Mouse (Mus musculus): ENCODE measurements around the gene Gm11032. TPM values are rescaled to one million over a fixed set of nuclear protein-coding genes. Genes with fewer than 3 reads are reported as not detected.

Gene Gm11032
- polyA plus RNA-seq, 1 experiment from 2014 or later = not detected

DNA sequence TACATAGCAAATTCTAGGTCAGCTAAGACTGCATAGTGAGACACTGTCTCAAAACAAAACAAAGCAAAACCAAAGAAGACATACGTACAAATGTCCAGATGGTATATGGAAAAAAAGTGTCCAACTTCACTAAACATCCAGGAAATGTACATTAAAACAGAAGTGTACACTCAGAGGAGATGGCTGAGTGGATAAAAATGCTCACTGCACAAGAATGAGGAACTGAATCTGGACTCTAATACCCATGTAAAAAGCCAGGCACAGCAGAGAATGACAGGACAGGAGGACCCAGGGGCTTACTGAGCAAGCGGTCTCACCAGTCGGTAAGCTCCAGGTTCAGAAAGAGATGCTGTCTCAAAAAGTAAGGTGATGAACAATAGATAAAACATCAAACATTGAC is 20.0 kb upstream of the Gm11032 start:
- Histone ChIP-seq H3K9ac (no peak overlapping the region), H3K27me3 (replicated peaks) (no peaks in the 10 kb centered on the region), H3K4me3 (no peak overlapping the region), H3K27ac (ENCODE audit: poor library complexity, severe bottlenecking) (no peak overlapping the region), H3K9me3 (replicated peaks) (no peaks in the 10 kb centered on the region), H3K4me1 (replicated peaks) (peaks cover 24% of the 10 kb centered on the region), H3K4me2 (no peak overlapping the region), H3K36me3 (no peaks in the 10 kb centered on the region)
- WGBS = 88% methylated on average over 3 of the region's 3 CpGs
- no peak for ATAC-seq (ENCODE audit: insufficient number of reproducible peaks, low FRiP score)

DNA sequence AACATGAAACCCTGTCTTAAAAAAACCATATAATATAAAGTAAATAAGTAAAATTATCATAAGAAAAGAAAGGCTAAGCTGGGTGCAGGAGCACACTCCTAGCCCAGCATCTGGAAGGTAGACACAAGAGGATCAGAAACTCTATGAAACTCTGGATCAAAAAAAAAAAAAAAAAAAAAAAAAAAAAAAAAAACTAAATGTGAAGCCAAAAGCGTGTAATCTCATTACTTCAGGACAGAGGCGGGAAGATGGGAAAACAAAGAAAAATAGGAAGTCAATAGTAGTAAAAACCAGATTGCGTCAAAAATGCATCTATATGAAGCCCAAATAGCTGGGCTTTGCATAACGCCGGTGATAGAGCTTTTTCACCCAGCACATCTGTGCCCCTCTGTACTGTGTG is 18.0 kb upstream of the Gm11032 start:
- H3K4me1 ChIP-seq (replicated peaks) = peaks cover 40% of the 10 kb centered on the region

DNA sequence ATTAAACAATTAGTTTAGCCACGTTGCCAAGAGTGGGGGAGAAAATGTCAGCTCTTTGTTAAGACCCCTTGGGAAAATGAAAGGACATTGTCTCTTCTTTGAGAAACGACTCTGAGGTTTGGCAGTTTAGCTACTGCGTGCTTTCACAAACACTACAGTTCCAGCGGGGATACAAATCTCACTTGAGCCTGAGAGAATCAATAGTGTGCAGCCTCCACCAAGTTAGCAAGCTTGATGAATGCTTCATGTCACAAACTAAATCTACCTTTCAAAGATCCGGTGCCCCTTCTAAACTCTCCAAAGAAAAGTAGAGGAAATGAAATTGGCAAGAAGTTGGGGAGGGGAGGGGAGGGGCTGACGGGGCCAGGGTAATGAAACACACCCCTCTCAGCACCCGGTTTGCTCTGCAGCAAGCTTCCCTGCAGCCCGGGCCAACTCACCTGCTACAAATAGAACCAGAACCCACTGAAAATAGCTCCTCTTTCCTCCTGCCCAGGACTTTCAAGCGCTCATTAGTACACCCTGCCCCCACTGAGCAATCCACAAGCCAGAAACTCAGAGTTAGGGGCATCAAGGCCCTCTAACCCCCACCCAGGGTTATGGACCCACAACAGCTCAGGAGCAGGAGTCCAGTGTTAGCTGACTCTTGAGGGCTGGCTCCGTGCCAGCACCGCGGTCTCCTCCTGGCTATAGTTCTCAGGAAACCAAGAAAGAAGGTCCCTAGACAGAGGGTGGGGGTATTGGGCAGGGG is 17.0 kb upstream of the Gm11032 start:
- WGBS = 37% methylated on average over 12 of the region's 12 CpGs
- peaks cover 43% of the 10 kb centered on the region for H3K4me1 ChIP-seq (replicated peaks)
- H3K27ac ChIP-seq (ENCODE audit: poor library complexity, severe bottlenecking) = peak overlapping the region; percentile 28
- no peak overlapping the region for H3K4me3 ChIP-seq
- peak overlapping the region; percentile 38 for H3K4me2 ChIP-seq
- ATAC-seq (ENCODE audit: insufficient number of reproducible peaks, low FRiP score) = peak; percentile 33; the same call in 1 of the 2 replicates
- H3K36me3 ChIP-seq = no peaks in the 10 kb centered on the region
- no peaks in the 10 kb centered on the region for H3K9me3 ChIP-seq (replicated peaks)
- peak overlapping the region; percentile 43; the same call in 1 of the 2 replicates for H3K9ac ChIP-seq
- H3K27me3 ChIP-seq (replicated peaks) = no peaks in the 10 kb centered on the region

More for the DNA sequence above, 18.0 kb upstream of the Gm11032 start:
- H3K36me3 ChIP-seq = no peaks in the 10 kb centered on the region
- H3K27ac ChIP-seq (ENCODE audit: poor library complexity, severe bottlenecking) = no peak overlapping the region
- H3K4me3 ChIP-seq = no peak overlapping the region
- no peaks in the 10 kb centered on the region for H3K9me3 ChIP-seq (replicated peaks)
- ATAC-seq (ENCODE audit: insufficient number of reproducible peaks, low FRiP score) = no peak
- no peak overlapping the region for H3K9ac ChIP-seq
- H3K4me2 ChIP-seq = no peak overlapping the region
- no peaks in the 10 kb centered on the region for H3K27me3 ChIP-seq (replicated peaks)
- WGBS = 87% methylated on average over 5 of the region's 5 CpGs

DNA sequence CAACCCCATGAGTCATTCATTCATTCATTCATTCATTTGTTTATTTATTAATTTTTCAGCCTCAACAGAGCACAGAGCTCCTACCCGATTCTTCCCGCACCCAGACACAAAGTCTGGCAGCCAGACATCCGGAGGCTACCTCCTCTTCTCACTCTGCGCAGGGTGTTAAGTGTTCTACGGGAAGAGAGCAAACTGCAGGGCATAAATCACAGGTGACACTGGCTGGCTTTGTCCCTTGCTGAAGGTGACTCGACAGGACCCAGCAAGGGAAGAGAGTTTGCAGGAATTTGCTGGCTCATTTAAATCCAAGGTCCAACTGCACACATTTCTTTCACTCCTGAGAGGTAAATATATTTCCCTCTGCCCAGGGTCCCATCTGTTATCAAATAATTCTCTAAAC is 15.4 kb upstream of the Gm11032 start:
- no peak overlapping the region for H3K9ac ChIP-seq
- H3K36me3 ChIP-seq = no peaks in the 10 kb centered on the region
- peaks cover 43% of the 10 kb centered on the region for H3K4me1 ChIP-seq (replicated peaks)
- peak overlapping the region; percentile 35 for H3K27ac ChIP-seq (ENCODE audit: poor library complexity, severe bottlenecking)
- WGBS = 30% methylated on average over 6 of the region's 6 CpGs
- no peaks in the 10 kb centered on the region for H3K9me3 ChIP-seq (replicated peaks)
- ATAC-seq (ENCODE audit: insufficient number of reproducible peaks, low FRiP score) = no peak
- H3K4me2 ChIP-seq = no peak overlapping the region
- no peaks in the 10 kb centered on the region for H3K27me3 ChIP-seq (replicated peaks)
- H3K4me3 ChIP-seq = no peak overlapping the region

DNA sequence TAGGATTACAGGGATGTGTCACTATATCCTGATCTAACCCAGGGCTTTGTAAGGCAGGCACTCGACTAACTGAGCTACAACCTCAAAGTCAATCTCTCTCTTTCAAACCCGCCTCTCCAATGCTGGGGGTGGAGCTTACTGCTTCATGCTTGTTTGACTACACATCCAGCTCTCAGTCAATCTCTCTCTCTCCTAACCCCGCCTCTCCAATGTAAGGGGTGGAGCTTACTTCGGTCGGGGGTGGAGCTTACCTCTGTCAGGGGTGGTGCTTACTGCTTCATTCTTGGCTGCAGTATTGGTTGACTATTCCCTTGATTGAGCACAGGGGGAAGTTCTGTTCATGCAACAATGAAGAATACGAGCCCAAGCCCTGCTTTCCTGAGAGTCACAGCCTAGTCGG is 14.5 kb upstream of the Gm11032 start:
- Histone ChIP-seq H3K4me3 (no peak overlapping the region), H3K9ac (no peak overlapping the region), H3K9me3 (replicated peaks) (no peaks in the 10 kb centered on the region), H3K4me2 (no peak overlapping the region), H3K4me1 (replicated peaks) (peaks cover 43% of the 10 kb centered on the region), H3K27me3 (replicated peaks) (no peaks in the 10 kb centered on the region), H3K36me3 (no peaks in the 10 kb centered on the region), H3K27ac (ENCODE audit: poor library complexity, severe bottlenecking) (no peak overlapping the region)
- ATAC-seq (ENCODE audit: insufficient number of reproducible peaks, low FRiP score) = no peak
- WGBS = 51% methylated on average over 7 of the region's 7 CpGs

DNA sequence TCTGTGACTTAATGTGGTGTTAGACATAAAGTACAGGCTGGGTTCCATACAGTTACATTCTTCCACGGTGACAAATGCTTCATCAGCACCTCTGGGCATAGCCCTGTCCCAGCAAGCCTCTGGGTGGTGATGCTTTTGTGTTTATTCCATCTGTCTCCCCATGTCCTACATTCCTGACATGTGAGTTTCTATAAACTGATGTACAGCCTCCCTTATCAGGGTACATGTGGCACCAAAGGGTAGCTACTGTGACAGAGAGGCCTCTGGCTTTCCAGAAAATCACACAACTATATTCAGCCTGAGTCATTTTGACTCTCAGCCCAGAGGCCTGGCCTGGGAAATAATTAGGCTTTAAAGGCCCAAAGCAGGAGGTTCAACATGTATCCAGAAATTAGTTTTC is 13.3 kb upstream of the Gm11032 start:
- Histone ChIP-seq H3K9me3 (replicated peaks) (no peaks in the 10 kb centered on the region), H3K4me1 (replicated peaks) (peaks cover 47% of the 10 kb centered on the region), H3K9ac (no peak overlapping the region), H3K36me3 (no peaks in the 10 kb centered on the region), H3K4me3 (no peak overlapping the region), H3K4me2 (no peak overlapping the region), H3K27ac (ENCODE audit: poor library complexity, severe bottlenecking) (peak overlapping the region; percentile 49), H3K27me3 (replicated peaks) (no peaks in the 10 kb centered on the region)
- no peak for ATAC-seq (ENCODE audit: insufficient number of reproducible peaks, low FRiP score)
- 63% methylated on average over 1 of the region's 1 CpGs for WGBS

DNA sequence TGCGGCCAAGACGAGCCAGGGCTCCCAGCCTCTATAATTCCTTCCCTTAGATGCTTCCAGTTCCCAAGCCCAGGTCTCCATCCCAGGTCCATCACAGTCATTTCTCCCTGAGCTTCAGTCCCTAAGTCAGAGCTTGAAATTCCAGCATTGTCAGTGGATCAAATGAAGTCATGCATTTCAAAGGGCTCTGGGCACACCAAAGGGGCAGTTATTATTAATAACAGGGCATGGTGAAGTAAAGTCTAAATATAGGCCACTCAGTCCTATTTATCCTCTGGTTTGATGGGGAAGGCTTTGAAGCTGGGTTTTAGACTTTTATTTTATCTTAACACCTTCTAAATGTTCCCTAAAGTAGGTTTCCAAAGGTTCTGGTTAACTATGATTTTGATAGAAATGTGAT is 8.0 kb upstream of the Gm11032 start:
- 72% methylated on average over 2 of the region's 2 CpGs for WGBS
- no peaks in the 10 kb centered on the region for H3K9me3 ChIP-seq (replicated peaks)
- no peak overlapping the region for H3K4me3 ChIP-seq
- H3K4me1 ChIP-seq (replicated peaks) = peaks cover 19% of the 10 kb centered on the region
- no peak overlapping the region for H3K4me2 ChIP-seq
- H3K9ac ChIP-seq = no peak overlapping the region
- no peaks in the 10 kb centered on the region for H3K27me3 ChIP-seq (replicated peaks)
- no peaks in the 10 kb centered on the region for H3K36me3 ChIP-seq
- peak overlapping the region; percentile 65 for H3K27ac ChIP-seq (ENCODE audit: poor library complexity, severe bottlenecking)
- ATAC-seq (ENCODE audit: insufficient number of reproducible peaks, low FRiP score) = no peak

DNA sequence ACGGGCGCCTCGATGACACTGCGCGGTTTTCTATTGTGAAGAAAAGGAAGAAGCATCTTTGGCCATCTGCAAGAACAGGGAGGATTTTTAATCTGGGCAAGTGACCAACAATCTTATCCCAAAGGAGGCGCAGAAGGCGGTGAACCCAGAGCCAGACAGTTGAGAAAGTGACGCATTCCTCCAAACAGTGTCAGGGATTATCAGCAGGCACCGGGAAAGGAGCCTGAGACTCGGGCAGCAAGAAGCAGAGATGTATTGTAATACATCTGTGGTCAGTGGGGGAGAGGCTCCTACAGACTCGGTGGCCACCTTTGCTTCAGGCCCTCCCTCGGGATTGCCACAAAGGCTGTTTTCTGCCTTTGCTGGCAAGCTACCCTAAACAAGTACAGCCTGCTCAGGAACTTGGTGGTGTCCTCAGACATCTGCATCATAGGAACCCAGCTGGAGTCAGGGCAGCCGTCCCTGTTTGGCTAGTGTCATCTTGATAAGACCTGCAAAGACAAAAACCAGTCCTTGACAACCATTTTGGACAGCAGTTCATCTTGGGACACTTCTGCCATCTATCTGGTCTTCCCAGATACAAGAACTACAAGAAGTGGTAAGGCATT is 738 bp downstream of the Gm11032 start:
- Histone ChIP-seq H3K27ac (ENCODE audit: poor library complexity, severe bottlenecking) (no peak overlapping the region), H3K4me1 (replicated peaks) (peaks cover 13% of the 10 kb centered on the region), H3K4me2 (peak overlapping the region; percentile 52), H3K9ac (no peak overlapping the region; the same call in 1 of the 2 replicates), H3K4me3 (no peak overlapping the region), H3K36me3 (no peaks in the 10 kb centered on the region), H3K27me3 (replicated peaks) (no peaks in the 10 kb centered on the region), H3K9me3 (replicated peaks) (no peaks in the 10 kb centered on the region)
- no peak for ATAC-seq (ENCODE audit: insufficient number of reproducible peaks, low FRiP score)
- 33% methylated on average over 13 of the region's 13 CpGs for WGBS

DNA sequence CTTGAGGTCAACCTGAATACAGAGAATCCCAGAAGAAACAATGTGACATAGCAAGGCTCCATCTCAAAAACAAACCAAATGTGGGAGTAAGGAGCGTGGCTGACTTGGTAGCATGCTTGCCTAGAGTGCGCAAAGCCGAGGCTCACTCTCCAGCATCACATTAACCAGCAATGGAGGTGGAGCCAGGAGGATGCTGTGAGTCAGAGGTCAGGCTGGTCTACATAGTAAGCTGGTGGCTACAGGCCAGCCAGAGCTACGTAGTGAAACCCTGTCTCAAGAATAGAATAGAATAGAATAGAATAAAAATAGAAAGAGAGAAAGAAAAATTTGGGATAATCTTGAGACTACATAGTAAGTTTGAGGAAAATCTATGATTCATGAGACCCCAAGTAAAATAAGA is 2.0 kb downstream of the Gm11032 start:
- no peak for ATAC-seq (ENCODE audit: insufficient number of reproducible peaks, low FRiP score)
- Histone ChIP-seq H3K9ac (no peak overlapping the region), H3K27me3 (replicated peaks) (no peaks in the 10 kb centered on the region)

DNA sequence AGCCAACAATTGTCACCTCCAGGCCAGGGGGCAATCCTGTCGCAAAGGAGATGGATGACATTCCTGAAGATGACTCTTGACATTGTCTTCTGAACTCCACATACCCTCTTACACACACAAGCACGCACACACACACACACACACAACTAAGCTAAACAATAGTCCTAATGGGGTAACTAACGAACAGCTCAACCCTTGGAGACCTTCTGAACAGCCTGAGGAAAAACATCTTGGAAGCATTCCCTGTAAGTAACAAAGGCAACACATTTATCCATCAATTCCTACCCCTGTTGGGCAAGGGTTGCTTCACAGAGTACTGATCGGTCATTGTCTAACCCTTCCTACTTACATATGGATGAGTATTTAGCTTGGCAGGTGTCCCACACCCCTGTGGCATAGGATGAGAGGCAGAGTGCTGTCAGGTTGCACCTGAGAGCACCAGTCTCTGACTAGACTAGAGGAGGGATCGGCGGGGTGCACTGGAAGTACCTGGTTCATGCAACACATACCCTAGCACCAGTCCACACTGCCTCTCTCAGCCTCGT is 2.6 kb downstream of the Gm11032 start:
- Histone ChIP-seq H3K27ac (ENCODE audit: poor library complexity, severe bottlenecking) (no peak overlapping the region), H3K27me3 (replicated peaks) (no peaks in the 10 kb centered on the region), H3K36me3 (no peaks in the 10 kb centered on the region), H3K4me2 (no peak overlapping the region), H3K9me3 (replicated peaks) (no peaks in the 10 kb centered on the region), H3K4me3 (no peak overlapping the region), H3K4me1 (replicated peaks) (peaks cover 13% of the 10 kb centered on the region), H3K9ac (no peak overlapping the region)
- 73% methylated on average over 7 of the region's 7 CpGs for WGBS
- no peak for ATAC-seq (ENCODE audit: insufficient number of reproducible peaks, low FRiP score)

More for the DNA sequence above, 2.0 kb downstream of the Gm11032 start:
- H3K27ac ChIP-seq (ENCODE audit: poor library complexity, severe bottlenecking) = no peak overlapping the region
- H3K4me1 ChIP-seq (replicated peaks) = peaks cover 13% of the 10 kb centered on the region
- 72% methylated on average over 4 of the region's 4 CpGs for WGBS
- no peaks in the 10 kb centered on the region for H3K9me3 ChIP-seq (replicated peaks)
- no peaks in the 10 kb centered on the region for H3K36me3 ChIP-seq
- H3K4me2 ChIP-seq = no peak overlapping the region
- H3K4me3 ChIP-seq = no peak overlapping the region

DNA sequence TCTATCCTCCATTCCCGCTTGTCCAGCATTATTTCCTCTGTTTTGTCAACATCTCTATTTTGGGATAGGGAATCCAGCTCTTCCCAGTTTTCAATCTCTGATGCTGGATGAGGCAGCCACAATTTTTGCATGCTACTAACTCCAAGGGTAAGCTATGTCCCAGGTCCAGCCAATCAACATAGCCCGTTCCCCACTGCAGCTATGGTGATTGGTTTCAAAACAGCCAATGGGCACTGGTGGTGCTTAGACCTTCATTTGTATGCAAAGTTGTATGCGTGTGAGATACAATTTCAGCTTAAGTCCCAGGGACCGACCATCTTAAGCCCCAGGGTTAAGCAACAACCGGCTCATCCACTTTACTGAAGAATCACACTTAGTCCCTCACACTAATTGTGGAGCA is 3.1 kb downstream of the Gm11032 start:
- Histone ChIP-seq H3K9me3 (replicated peaks) (no peaks in the 10 kb centered on the region), H3K4me2 (no peak overlapping the region), H3K4me3 (no peak overlapping the region), H3K27ac (ENCODE audit: poor library complexity, severe bottlenecking) (no peak overlapping the region), H3K4me1 (replicated peaks) (peaks cover 13% of the 10 kb centered on the region), H3K27me3 (replicated peaks) (no peaks in the 10 kb centered on the region), H3K36me3 (no peaks in the 10 kb centered on the region), H3K9ac (no peak overlapping the region)
- WGBS = 60% methylated on average over 5 of the region's 5 CpGs
- no peak for ATAC-seq (ENCODE audit: insufficient number of reproducible peaks, low FRiP score)
